Mouse (Mus musculus): ENCODE results near the gene 1700011M02Rik. TPM values are rescaled to one million over a fixed set of nuclear protein-coding genes. Genes with fewer than 3 reads are reported as not detected.

The 1700011M02Rik gene
- polyA plus RNA-seq, 1 experiment: not detected

DNA sequence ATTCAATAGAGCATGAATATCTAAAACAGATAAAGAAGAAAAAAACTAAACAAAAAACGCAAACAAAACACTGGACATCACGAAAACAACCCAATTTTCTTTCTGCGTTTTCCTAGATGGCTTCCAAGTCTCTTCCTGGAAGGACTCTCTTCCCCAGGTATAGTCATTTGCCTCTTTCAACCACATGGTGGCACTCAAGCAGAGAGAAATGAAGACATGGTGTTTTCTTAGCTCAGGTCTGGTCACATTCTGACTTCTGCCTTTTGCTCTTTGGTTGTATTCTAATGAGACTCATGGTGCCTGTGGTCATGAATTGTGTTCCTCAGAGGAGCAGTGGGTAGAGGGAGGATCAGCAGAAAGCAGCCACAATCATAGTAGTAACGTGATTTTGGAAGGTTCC, 50.2 kb downstream of the 1700011M02Rik start:
- DNase-seq: no peak
- Histone ChIP-seq H3K4me3 (replicated peaks; ENCODE audit: extremely low read depth, low read depth, low read length) (no peak overlapping the region), H3K4me1 (ENCODE audit: control insufficient read depth, insufficient read depth, low read length) (no peaks in the 10 kb centered on the region)
- 35% methylated on average over 4 of the region's 4 CpGs for WGBS
- no peak for TF ChIP-seq POLR2A (IDR thresholded peaks at IDR 0.05; ENCODE audit: borderline replicate concordance, extremely low read depth, low read depth, low read length)
- TF ChIP-seq CTCF (IDR thresholded peaks at IDR 0.05; ENCODE audit: insufficient read depth, low read length): no peak

Other genes with a start within 250 kb of the 1700011M02Rik start
- not detected in 2 replicates for gene Gm3880, start 221.9 kb upstream of the 1700011M02Rik start, polyA plus RNA-seq (2012; rRNA removed)
- gene Gm9112, start 201.3 kb upstream of the 1700011M02Rik start, polyA plus RNA-seq (2012; rRNA removed): not detected in 2 replicates
- not detected in 2 replicates for gene Dmrtc1b, start 201.0 kb upstream of the 1700011M02Rik start, polyA plus RNA-seq (2012; rRNA removed)
- not detected in 2 replicates for gene Dmrtc1c1, start 105.9 kb upstream of the 1700011M02Rik start, polyA plus RNA-seq (2012; rRNA removed)
- gene Dmrtc1c2, start 54.3 kb upstream of the 1700011M02Rik start, polyA plus RNA-seq (2012; rRNA removed): not detected in 2 replicates
- not detected in 2 replicates for gene 1700031F05Rik, start 40.9 kb upstream of the 1700011M02Rik start, polyA plus RNA-seq (2012; rRNA removed)
- gene Dmrtc1a, start 218 bp upstream of the 1700011M02Rik start, polyA plus RNA-seq (2012; rRNA removed): 0.53 and 1.2 TPM in 2 replicates
- gene 1700018G05Rik, start 19.5 kb downstream of the 1700011M02Rik start, polyA plus RNA-seq (2012; rRNA removed): not detected in 2 replicates

Data from lung, adult 2 months (tissue).